Mouse (Mus musculus) fat pad, adult 2 months (tissue): ENCODE measurements at regions not wholly inside any gene's neighbourhood (a gene's known extent, or its start where the extent isn't known, plus 50 kb on each side); places are given as distances from the start of the nearest gene placed in this dataset.

Experiments used
- DNase-seq: peaks from one replicate; pipeline ENCODE4 v3.0.0-alpha.2; 2011; ENCODE audit warnings: low read depth, low spot score; ENCODE audit errors: extremely low read depth

- no peak for DNase-seq
These were observed 69.4 kb upstream of the Il12b start for GRCm38 (mm10) chr11:44330438-44330837.

DNA sequence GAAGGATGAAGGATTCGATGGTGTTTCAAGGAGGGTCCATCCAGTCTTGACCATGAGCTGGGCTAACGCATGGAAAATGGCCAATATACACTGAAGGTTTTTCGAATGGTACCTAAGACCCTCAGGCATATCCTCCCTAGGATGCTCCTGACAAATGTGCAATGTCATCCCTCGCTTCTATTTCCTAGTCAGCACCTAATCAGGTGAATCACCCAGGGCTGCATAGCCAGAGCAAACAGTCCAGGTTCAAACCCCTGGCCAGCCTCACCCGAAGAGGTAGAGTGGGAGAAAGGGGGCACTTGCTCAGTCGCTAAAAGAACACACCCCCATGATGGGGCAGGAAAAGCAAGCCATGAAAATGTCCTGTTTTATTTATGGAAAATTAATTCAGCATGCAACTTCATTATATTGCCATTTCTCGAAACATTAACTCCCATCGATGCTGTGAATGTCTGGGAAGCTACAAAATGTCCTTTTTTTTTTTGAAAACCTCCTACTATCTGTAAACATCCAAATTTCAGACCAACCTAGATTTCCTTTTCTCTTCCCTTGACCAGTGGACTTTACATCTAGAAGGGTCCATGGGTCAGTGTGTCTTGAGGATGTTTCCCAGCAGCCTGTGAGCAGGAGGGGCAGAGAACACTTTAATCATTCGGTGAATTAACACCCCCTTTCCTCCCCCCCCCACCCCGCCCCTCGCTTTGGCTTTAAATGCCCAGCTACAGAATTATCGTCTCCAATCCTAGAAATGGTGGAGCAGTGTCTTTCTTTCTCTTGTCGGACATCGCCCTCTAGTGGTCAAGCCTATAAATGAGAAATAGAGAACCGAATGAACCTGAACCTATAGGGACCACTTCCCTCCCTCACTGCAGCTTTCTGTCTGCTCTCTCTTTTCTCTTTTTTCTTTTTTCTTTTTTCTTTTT lies 68.8 kb upstream of the Il12b start:
- no peak for DNase-seq

DNA sequence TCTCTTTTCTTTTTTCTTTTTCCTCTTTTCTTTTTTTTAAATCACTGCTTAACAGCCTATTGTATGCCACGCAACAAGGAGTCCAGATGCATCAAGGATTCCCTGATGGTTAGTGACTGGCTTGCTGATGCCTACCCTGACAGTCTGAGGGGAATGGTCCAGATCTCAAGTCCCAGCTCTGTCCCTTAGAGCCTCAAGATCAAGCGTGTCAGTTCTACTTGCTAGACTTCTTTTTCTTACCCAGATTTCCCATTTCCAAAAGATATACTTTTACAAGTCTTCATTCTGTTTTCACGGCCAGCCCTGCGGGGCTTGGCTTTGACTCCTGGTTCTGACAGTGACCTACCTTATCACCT lies 68.1 kb upstream of the Il12b start:
- no peak for DNase-seq

GRCm38 (mm10) chr11:44340531-44340930 lies 59.3 kb upstream of the Il12b start:
- no peak for DNase-seq

- no peak for DNase-seq
These were observed 51.6 kb upstream of the Il12b start for GRCm38 (mm10) chr11:44348308-44348707.

DNA sequence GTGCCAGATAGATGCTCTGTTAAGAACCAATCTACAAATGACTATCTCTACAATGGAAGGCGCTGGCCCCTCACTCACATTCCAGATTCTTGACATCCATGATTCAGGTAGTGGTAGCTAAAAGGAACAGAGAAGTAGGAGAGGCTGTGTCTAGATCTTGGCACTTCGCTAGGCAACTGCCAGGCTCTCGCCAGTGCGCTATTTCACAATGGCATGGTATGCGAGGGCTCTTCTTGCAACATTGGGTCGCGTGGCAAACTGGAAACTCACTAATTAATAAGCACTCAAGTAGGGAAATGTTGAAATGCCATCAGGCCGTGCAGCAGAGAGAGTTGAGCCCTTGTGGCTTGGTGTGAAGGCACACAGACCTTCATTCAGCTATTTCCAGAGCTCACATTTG lies 50.3 kb upstream of the Il12b start:
- peak; percentile 45 for DNase-seq
